Mouse (Mus musculus) heart, embryonic 13.5 days (tissue): ENCODE measurements around the gene Iqsec1. TPM values are rescaled to one million over a fixed set of nuclear protein-coding genes. Genes with fewer than 3 reads are reported as not detected.
"Not testable (repeated sequence)": the region's sequence is repeated elsewhere in the genome, so short reads cannot be mapped to it uniquely, and the experiment has no call there.

Experiments used
- ATAC-seq: fragments of 200-750 bp; cut with Nextera tagmentation; 2 replicates; pipeline ENCODE4 v1.8.0; 2017; ENCODE audit warnings: moderate TSS enrichment; ENCODE audit not compliant: insufficient number of reproducible peaks, low FRiP score, low TSS enrichment; ENCODE audit errors: extremely low read depth
- H3K27ac ChIP-seq: fragments of 300-500 bp; sonication (generic); replicated peaks from 2 replicates; pipeline ENCODE4 v1.5.1; 2015; ENCODE audit warnings: moderate library complexity, mild to moderate bottlenecking, inconsistent platforms
- H3K27me3 ChIP-seq: fragments of 300-500 bp; sonication (generic); replicated peaks from 2 replicates; pipeline ENCODE4 v1.6.1; 2015; ENCODE audit warnings: mild to moderate bottlenecking, inconsistent platforms
- H3K36me3 ChIP-seq: fragments of 300-500 bp; sonication (generic); 2 replicates; pipeline ENCODE4 v1.6.1; 2015; ENCODE audit warnings: mild to moderate bottlenecking, inconsistent platforms
- H3K4me1 ChIP-seq: fragments of 300-500 bp; sonication (generic); 2 replicates; pipeline ENCODE4 v1.6.1; 2015; ENCODE audit warnings: inconsistent platforms
- H3K4me2 ChIP-seq: fragments of 300-500 bp; sonication (generic); 2 replicates; pipeline ENCODE4 v1.6.1; 2015; ENCODE audit warnings: inconsistent platforms, mild to moderate bottlenecking, moderate library complexity
- H3K4me3 ChIP-seq: fragments of 300-500 bp; sonication (generic); 2 replicates; pipeline ENCODE4 v1.5.1; 2015; ENCODE audit warnings: moderate library complexity, mild to moderate bottlenecking, inconsistent platforms
- H3K9ac ChIP-seq: fragments of 300-500 bp; sonication (generic); 2 replicates; pipeline ENCODE4 v1.6.1; 2015; ENCODE audit warnings: inconsistent platforms, mild to moderate bottlenecking, moderate library complexity
- H3K9me3 ChIP-seq: fragments of 300-500 bp; sonication (generic); 2 replicates; pipeline ENCODE4 v1.6.1; 2016; ENCODE audit warnings: inconsistent platforms
- WGBS: fragments of 180-500 bp; shearing (Covaris S2); methylation state at CpG from one replicate; pipeline ENCODE4 v1.1.7; 2015; ENCODE audit warnings: mixed read lengths; 5-methylcytosine and 5-hydroxymethylcytosine counted together
- polyA plus RNA-seq: library from polyadenylated mRNA; unstranded; fragments of >200 nt; fragmentation: Nextera tagmentation; extraction: Ambion mirVana; gene quantifications from 2 replicates; pipeline ENCODE4 v1.2.1, GENCODE M21; 2015

Gene Iqsec1
- polyA plus RNA-seq, 1 experiment from 2014 or later = 13.5 TPM

GRCm38 (mm10) chr6:90648391-90648790, 340.1 kb downstream of the Iqsec1 start:
- no peak overlapping the region for H3K4me2 ChIP-seq
- H3K36me3 ChIP-seq = peaks cover 12% of the 10 kb centered on the region
- H3K9ac ChIP-seq = no peak overlapping the region
- no peak overlapping the region for H3K27ac ChIP-seq
- H3K9me3 ChIP-seq = no peaks in the 10 kb centered on the region
- WGBS = 86% methylated on average over 6 of the region's 6 CpGs
- H3K27me3 ChIP-seq = no peaks in the 10 kb centered on the region
- no peak overlapping the region for H3K4me3 ChIP-seq
- ATAC-seq = no peak
- H3K4me1 ChIP-seq = peaks cover 10% of the 10 kb centered on the region; the same call in 1 of the 2 replicates

DNA sequence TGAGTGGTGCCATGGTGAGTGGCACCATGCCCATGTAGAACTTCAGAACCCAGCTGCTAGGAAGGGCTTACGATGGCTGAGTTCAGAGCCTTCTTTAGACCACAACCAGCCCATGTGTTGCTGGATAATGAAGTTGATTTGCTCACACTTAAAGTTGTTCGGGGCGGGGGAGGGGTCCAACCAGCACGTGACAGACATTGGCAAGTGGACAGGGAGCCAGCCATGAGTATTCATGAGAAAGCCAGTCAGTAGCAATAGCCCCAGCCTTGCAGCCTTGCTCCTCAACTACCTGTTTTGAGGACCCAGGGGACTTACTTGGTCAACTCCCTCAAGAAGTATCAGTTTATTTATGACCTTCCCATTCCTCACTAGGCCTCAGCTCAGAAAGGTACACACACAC, 343.5 kb downstream of the Iqsec1 start:
- Histone ChIP-seq H3K4me2 (no peak overlapping the region), H3K4me3 (no peak overlapping the region), H3K9me3 (no peaks in the 10 kb centered on the region), H3K27me3 (no peaks in the 10 kb centered on the region), H3K36me3 (peaks cover 24% of the 10 kb centered on the region), H3K4me1 (peaks cover 5% of the 10 kb centered on the region; the same call in 1 of the 2 replicates), H3K9ac (no peak overlapping the region), H3K27ac (no peak overlapping the region)
- 70% methylated on average over 4 of the region's 4 CpGs for WGBS
- no peak for ATAC-seq

DNA sequence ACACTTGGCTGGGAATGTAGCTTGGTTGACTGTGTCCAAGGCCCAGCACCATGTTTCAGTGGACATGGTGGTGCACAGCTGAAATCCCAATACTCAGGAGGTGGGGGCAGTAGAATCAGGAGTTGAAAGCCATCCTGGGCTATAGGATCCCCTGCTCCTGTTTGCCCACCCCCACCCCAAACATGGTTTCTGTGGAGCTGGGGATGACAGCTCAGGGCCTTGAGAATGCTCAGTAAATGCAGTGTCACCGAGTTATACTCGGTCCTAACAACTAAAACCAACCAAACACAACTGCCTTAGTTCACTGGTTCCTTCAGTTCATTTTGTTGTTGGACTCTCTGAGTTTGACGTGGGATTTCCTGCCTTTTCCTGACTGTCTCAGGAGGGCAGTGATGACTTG, 345.4 kb downstream of the Iqsec1 start:
- no peaks in the 10 kb centered on the region for H3K9me3 ChIP-seq
- H3K36me3 ChIP-seq = peaks cover 42% of the 10 kb centered on the region
- 77% methylated on average over 3 of the region's 3 CpGs for WGBS
- H3K4me3 ChIP-seq = no peak overlapping the region
- no peak overlapping the region for H3K4me2 ChIP-seq
- no peak overlapping the region for H3K27ac ChIP-seq
- H3K4me1 ChIP-seq = peaks cover 5% of the 10 kb centered on the region; the same call in 1 of the 2 replicates
- no peak for ATAC-seq
- H3K9ac ChIP-seq = no peak overlapping the region
- no peaks in the 10 kb centered on the region for H3K27me3 ChIP-seq

DNA sequence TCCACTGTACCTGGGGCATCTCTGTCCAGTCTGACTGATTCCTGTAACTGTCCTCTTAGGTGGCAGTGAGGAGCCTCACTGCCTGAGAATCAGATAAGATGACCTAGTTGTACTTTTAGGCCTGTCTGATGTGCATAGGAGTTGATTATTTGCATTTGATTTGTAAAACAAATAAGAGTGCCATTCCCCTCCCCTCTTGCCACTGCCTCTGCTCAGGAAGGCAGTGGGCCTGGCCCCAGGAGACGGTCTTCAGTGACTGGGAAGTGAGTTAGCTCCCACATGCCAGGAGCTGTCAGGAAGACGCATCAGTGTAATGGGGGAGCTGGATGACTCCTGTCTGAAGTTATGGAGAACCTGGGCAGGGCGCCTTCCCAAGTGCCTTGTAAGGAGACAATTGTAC, 352.9 kb downstream of the Iqsec1 start:
- Histone ChIP-seq H3K4me3 (no peak overlapping the region), H3K27ac (no peak overlapping the region), H3K9me3 (no peaks in the 10 kb centered on the region), H3K4me2 (no peak overlapping the region), H3K9ac (no peak overlapping the region), H3K36me3 (peaks cover 36% of the 10 kb centered on the region), H3K27me3 (no peaks in the 10 kb centered on the region), H3K4me1 (no peaks in the 10 kb centered on the region)
- no peak for ATAC-seq
- 72% methylated on average over 3 of the region's 3 CpGs for WGBS

GRCm38 (mm10) chr6:90635081-90635480, 353.4 kb downstream of the Iqsec1 start:
- Histone ChIP-seq H3K4me1 (no peaks in the 10 kb centered on the region), H3K9ac (no peak overlapping the region), H3K4me2 (no peak overlapping the region), H3K4me3 (no peak overlapping the region), H3K27me3 (no peaks in the 10 kb centered on the region), H3K9me3 (no peaks in the 10 kb centered on the region), H3K36me3 (peaks cover 38% of the 10 kb centered on the region), H3K27ac (no peak overlapping the region)
- no peak for ATAC-seq
- WGBS = 29% methylated on average over 4 of the region's 4 CpGs

- 67% methylated on average over 3 of the region's 3 CpGs for WGBS
- not testable (repeated sequence) for H3K4me3 ChIP-seq, H3K9me3 ChIP-seq, H3K9ac ChIP-seq, H3K27ac ChIP-seq, H3K27me3 ChIP-seq, ATAC-seq, H3K4me2 ChIP-seq, H3K4me1 ChIP-seq
- peaks cover 18% of the 10 kb centered on the region for H3K36me3 ChIP-seq
These were observed 356.0 kb downstream of the Iqsec1 start for GRCm38 (mm10) chr6:90632526-90632925.

DNA sequence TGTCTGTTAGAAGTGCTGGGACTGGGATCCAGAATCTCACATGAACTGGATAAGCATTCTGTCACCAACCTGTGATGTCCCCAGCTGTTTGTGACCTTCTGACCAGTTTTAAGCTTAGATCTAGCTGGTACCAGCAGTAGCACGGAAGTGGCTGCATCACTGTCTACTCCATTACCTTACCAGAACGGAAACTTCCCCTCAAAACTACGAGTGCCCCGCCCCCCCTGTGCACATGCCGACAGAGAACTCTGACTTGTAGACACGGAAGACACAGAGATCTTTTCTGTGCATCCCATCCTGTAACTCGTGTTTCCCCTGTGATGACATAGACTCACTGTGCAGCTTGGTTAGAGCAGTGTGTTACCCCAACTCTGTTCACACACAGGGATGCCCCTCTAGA, 358.1 kb downstream of the Iqsec1 start:
- peaks cover 2% of the 10 kb centered on the region for H3K4me1 ChIP-seq
- no peak overlapping the region for H3K27ac ChIP-seq
- WGBS = 84% methylated on average over 7 of the region's 7 CpGs
- H3K27me3 ChIP-seq = no peaks in the 10 kb centered on the region
- no peak overlapping the region for H3K4me3 ChIP-seq
- H3K9ac ChIP-seq = no peak overlapping the region
- H3K36me3 ChIP-seq = peaks cover 24% of the 10 kb centered on the region
- no peak for ATAC-seq
- H3K4me2 ChIP-seq = no peak overlapping the region
- H3K9me3 ChIP-seq = no peaks in the 10 kb centered on the region

DNA sequence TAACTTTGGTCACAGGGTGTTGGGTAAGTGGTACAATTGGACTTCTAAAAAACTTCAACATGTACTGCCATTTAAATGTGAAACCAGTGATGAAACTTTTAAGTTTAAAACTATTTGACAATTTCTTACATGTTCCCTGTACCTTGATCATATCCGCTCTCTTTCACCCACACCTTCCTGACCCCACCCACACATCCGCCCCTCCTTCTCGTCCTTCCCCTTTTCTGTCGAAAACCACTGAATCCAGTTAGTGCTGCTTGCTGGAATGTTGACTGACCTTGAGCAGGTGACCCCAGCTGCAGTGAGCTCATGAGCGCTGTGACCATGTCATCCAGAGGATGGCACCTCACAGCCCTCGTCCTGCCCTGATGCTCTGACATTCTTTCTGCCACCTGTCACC, 359.0 kb downstream of the Iqsec1 start:
- 87% methylated on average over 6 of the region's 6 CpGs for WGBS
- ATAC-seq = no peak
- Histone ChIP-seq H3K27ac (no peak overlapping the region), H3K9me3 (no peaks in the 10 kb centered on the region), H3K36me3 (peaks cover 25% of the 10 kb centered on the region), H3K4me3 (no peak overlapping the region), H3K9ac (no peak overlapping the region), H3K4me1 (peaks cover 11% of the 10 kb centered on the region), H3K27me3 (no peaks in the 10 kb centered on the region), H3K4me2 (no peak overlapping the region)

- Histone ChIP-seq H3K4me2 (no peak overlapping the region), H3K4me1 (peaks cover 31% of the 10 kb centered on the region), H3K9me3 (no peaks in the 10 kb centered on the region), H3K36me3 (peaks cover 25% of the 10 kb centered on the region), H3K9ac (no peak overlapping the region), H3K4me3 (no peak overlapping the region), H3K27ac (no peak overlapping the region), H3K27me3 (no peaks in the 10 kb centered on the region)
- WGBS = 81% methylated on average over 4 of the region's 4 CpGs
- no peak for ATAC-seq
These were observed 360.9 kb downstream of the Iqsec1 start for GRCm38 (mm10) chr6:90627556-90627955.

GRCm38 (mm10) chr6:90625207-90625994, 363.1 kb downstream of the Iqsec1 start:
- Histone ChIP-seq H3K27ac (no peak overlapping the region), H3K9me3 (no peaks in the 10 kb centered on the region), H3K9ac (no peak overlapping the region), H3K4me3 (no peak overlapping the region), H3K4me2 (peak overlapping the region; percentile 28; the same call in 1 of the 2 replicates), H3K27me3 (no peaks in the 10 kb centered on the region), H3K36me3 (peaks cover 21% of the 10 kb centered on the region), H3K4me1 (peaks cover 52% of the 10 kb centered on the region)
- WGBS = 79% methylated on average over 7 of the region's 7 CpGs
- ATAC-seq = no peak

GRCm38 (mm10) chr6:90624733-90625132, 363.8 kb downstream of the Iqsec1 start:
- peak overlapping the region; percentile 20; the same call in 1 of the 2 replicates for H3K9ac ChIP-seq
- H3K4me3 ChIP-seq = no peak overlapping the region
- H3K36me3 ChIP-seq = peaks cover 16% of the 10 kb centered on the region
- peaks cover 57% of the 10 kb centered on the region for H3K4me1 ChIP-seq
- ATAC-seq = no peak
- H3K9me3 ChIP-seq = no peaks in the 10 kb centered on the region
- 57% methylated on average over 11 of the region's 11 CpGs for WGBS
- H3K27me3 ChIP-seq = no peaks in the 10 kb centered on the region
- H3K27ac ChIP-seq = no peak overlapping the region
- H3K4me2 ChIP-seq = peak overlapping the region; percentile 28; the same call in 1 of the 2 replicates

DNA sequence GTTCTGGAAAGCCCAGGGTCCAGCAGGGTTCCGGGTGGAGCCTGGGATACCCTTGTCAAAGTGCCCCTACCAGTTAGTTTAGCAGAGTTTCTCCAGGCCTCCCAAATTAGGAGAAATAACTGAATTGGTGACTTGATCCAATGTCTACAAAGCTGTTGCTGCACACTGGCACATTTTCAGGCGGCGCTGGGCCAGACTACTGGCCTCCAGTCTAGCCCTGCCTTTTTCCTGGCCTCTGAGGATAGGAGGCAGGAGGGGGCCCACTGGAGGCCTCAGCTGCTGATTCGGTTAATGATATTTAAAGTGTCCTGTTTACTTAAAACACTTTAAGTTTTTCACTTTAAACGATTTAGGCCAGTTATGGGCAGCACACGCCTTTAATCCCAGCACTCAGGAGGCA, 364.3 kb downstream of the Iqsec1 start:
- H3K4me1 ChIP-seq = peaks cover 63% of the 10 kb centered on the region
- no peaks in the 10 kb centered on the region for H3K27me3 ChIP-seq
- ATAC-seq = no peak
- WGBS = 69% methylated on average over 6 of the region's 6 CpGs
- no peak overlapping the region; the same call in 1 of the 2 replicates for H3K27ac ChIP-seq
- H3K9me3 ChIP-seq = no peaks in the 10 kb centered on the region
- H3K9ac ChIP-seq = no peak overlapping the region
- no peak overlapping the region for H3K4me2 ChIP-seq
- H3K4me3 ChIP-seq = no peak overlapping the region
- H3K36me3 ChIP-seq = peaks cover 14% of the 10 kb centered on the region
